Mouse (Mus musculus) frontal cortex, adult (tissue): ENCODE results near the gene Ttc28.

Source experiments
- ATAC-seq: cut with Nextera tagmentation; 2 replicates; pipeline ENCODE4 v1.9.2; 2017; ENCODE audit warnings: mild to moderate bottlenecking, moderate library complexity, mixed read lengths; ENCODE audit not compliant: low TSS enrichment

Gene Ttc28

DNA sequence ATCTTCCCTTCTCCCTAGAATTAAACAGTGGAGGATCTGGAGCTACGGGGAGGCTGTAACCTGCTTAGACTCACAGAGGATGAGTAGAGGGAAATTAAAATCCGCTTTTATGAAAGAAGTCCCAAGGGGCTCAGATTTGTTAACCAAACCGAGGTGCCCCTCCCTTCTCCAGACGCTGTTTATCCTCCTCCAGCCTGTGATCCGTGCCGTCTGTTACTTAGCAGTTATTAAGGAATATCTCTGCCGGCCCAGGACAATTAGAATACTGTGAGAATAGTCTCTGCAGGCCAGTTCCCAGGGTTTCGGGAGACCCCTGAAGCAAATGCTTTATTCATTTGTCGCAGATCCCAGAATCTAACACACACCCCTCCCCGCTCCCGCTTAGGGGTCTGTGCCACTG is 283.8 kb downstream of the Ttc28 start:
- ATAC-seq, result no peak

DNA sequence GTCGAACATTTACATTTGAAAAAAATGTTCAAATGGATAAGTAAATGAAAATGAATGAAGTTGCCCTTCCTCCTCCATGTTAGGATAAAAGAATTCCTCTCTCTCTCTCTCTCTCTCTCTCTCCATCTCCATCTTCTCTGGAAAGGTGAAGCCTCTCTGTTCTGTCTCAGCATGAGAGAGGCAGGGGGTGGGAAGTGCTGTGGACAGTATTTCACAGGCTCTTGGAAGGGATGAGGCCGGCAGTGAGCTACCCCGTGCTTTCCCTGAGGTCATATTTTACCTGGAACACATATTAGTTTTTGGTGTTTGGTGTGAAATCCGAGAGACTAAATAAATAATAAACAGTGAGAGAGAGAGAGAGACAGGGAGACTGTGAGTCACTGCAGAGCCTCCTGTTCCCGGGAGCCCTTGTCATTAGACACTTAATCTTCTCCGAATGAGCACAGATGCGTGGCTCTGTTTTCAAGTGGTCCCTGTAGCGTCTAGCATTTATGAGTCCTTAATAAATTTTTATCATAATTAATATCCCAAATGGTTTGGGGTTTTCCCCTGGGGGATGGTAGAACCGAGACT is 284.8 kb downstream of the Ttc28 start:
- ATAC-seq, result no peak

DNA sequence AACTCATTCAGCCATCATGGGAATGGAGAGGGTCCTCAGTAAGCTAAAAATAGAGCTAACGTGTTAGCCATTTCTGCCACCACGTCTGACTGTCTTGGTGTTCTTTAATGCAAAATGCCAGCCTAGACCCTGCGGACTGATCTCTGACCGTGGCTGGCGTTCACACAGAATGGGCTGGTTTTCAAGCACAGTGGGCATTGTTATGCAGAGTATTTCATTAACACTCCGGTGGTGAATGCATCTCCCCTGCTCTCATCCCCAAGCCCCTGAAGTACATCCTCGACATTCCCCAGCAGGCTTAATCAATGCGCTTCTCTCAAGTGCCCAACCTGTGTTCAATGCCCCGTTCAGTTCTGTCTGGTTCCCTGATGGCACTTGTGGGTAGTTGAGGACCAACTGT is 290.8 kb downstream of the Ttc28 start:
- ATAC-seq, result no peak

DNA sequence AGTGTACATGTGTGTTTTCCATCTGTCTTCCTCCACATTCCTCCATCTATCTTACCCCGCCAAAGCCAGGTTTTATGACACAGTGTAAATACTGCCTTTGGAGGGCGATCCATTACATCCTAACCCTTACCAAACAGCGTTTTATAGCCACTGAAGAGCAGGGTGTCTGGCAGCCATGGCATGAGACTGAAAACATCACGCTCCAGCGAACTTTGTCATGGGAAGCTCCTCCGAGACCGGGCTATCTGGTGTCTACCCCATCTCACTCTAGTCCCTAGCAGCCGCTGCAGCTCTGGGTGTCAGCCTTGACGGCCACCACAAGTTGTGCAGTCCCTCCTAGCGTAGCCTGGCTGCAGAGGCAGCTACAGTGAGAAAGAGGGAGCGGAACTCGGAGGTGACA is 295.8 kb downstream of the Ttc28 start:
- ATAC-seq, result no peak

DNA sequence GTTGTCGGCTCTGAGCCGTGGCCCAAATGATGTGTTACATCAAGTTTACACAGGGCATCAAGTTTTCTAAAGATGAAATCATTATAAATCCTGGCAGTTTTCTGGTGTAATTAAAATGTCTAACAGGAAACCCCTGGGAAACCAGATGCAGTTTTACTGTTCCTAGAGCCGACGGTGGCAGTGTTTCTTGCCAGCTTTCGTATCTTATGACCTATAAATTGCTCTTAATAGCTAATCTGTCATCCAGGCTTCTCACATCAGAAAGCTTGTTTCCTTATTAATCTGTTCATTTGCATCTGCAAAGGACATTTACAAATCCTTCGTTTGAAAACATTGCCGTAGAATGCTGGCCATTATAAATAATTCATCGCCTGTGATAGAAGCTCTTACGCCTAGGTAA is 296.2 kb downstream of the Ttc28 start:
- ATAC-seq, result no peak

DNA sequence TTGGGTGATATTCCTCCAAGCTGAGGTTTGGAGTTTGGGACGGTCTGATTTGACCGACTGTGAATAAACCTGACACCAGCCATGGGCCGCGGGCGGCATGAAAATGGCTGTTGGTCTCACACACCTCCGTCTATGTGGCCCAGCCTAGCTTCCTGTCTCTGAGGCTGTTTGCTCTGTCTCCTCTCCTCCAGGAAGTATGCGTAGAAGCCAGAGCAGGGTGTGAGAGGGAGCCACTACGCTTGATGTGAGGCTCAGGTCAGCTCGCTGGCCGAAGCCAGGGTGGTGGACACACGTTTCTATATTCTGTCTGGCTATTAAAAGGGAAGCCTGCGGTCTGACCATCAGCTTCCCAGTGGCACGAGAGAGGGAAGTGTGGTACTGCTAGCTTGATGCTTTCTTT is 296.8 kb downstream of the Ttc28 start:
- no peak for ATAC-seq

DNA sequence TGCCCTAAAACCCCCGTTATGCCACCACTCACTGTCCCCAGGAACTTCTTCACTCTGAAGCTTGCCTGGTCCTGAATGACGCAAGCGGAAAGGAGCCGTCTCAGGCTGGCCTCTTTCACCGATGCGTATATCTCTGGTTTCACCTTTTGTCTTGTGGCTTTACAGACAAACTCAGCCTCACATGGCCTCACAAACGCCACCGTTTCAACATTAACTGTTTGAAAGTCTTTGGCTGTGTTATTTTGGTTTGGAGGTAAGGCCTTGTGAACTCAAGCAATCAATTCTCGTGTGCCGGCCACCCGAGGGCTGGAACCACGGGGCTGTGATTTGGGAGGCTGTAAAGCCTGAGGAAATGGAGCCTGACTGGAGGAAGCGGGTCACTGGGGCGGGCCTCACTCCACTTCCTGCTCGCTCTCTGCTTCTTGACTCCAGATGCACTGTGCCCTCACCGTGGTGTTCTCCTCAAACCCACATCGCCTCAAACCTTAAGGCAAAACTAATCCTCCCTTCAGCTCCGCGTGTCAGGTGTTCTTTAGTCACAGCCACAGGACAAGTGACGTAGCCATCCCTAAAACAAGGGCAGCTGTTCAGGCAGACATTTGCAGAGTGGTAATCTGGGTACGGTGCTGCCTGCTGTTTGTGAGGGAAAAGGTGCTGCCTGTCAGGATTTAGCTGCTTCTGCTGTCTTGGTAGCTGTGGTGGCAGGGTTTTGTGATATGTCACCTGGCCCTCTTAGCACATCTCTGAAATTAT is 298.9 kb downstream of the Ttc28 start:
- ATAC-seq, result 0 out of 2 replicates have a peak, but pooled peaks have one; percentile 44

DNA sequence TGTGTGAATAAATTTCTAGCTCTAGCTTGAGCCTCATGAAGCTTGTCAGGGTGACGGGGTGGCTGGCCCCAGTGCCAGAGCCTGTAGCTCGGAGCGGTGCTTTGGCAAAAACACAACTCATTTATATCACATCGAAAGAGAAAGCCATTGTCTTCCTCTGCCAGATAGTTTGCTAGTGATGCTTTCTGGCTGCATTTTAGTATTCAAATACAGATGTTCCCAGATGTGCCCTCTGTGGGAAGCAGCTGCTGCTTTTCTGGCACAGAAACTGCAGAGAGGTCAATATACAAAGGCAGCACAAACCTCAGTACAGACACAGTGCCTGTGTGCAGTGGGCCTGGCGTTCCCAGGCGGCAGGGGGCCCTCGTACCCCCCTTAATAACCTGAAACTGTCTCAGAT is 300.0 kb downstream of the Ttc28 start:
- no peak for ATAC-seq

DNA sequence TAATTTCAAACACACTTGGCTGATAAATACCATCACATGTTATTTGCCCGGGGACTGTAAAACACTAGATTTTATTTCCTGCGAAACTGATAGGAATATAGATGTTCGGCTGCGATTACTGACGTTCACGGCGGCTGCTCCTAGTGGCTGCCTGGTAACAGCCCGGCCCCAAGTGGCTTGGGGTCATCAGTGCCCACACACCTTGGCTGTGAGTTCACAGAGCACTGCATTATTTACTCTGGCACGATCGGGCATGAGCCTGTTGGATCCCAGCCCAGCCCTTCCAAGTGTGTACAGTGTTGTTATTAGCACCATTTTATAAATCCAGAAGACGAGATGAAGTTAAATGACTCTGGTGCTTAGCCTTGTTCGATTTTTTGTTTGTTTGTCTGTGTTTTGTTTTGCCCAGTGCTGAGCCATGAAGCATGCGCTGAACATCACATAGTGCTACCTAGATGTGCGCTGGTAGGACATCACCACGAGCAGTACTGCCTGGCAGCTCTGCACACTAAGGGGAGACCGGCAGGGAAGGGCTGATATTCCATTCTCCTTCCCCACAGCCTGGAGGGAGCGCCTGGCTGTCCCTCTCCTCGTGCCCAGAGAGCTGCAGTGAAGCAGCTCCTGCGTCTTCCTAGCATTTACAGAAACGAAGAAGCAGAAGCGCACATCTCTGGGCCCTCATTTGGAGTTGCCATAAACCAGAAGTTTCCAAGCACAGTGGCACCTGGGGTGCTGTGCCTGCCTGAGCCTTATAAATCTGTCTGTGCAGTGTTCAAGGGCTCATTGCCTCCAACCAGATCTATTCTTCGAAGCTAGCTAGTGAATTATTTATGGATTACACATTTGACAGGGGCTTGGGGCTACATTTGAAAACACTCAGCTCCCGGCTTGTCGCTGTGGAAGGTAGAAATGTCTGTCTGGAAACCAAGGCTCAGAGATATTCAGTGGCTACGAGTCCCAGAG is 300.8 kb downstream of the Ttc28 start:
- ATAC-seq, result no peak

DNA sequence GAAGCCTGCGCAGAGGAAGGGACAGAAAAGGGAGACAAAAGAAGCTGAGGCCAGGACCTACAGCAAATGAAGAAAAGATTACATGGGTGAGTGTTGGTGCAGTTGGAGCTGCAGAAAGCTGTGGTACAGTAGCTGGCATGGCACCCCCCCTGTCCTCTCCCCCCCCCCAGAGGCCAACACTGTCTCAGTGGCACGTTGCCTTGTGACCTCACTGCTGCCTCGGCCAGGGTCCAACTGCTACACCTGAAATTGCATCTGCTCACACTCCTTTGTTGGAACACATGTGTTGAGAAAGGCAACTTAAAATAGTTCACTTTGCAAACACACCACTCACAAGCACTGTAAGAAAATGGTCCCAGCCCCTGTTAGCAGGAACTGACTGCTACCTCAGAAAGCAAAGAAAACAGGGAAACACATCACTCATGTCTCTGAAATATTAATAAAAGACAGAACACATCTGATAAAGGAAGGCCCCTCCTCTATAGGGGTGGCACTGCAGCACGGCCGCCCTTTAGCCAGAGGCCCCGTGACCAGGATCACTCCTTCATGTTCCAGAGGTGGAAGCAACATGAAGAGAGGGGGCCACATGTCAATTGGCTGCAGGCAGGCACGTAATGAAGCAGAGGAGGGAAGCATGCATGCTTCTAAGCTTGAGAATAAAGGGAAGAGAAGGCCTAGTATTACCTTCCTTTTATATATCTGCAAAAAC is 301.8 kb downstream of the Ttc28 start:
- no peak for ATAC-seq

DNA sequence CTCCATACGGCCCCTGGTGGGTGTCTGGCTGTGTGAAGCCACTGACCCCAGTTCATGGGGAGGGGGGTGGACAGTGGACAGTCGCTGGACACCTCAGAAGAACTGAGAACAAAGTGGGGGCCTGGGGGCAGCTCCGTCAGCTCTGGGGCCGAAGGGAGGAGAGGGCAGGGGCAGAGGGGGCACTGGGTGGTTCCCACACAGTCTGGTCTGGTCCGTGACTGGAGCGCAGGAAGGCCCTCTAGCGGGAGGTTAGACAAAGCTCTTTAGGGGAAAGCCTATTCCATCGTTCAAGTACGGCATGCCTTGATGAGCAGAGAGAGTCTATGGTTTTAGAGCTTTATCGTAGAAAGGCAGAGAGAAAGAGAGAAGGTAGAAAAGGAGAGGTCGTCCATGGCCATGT is 307.0 kb downstream of the Ttc28 start:
- ATAC-seq, result no peak

DNA sequence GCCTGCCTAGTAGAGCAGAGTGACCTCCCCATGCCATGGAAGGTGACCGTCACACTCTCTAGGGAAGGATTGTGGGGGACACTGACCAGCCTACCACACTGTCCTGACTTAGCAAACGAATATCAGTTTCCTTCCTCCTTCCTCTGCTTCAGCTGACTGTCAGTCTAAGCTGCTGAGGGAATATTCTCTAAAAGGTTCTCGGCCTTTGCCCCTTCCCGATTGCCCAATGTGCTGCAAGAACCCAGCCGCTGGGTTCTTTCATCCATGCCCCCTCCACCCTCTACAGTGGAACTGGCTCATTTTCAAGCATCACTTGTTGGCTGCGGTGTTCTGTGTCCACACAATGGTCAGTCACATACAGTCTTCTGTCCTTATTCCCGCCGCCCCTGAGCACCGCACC is 312.4 kb downstream of the Ttc28 start:
- no peak for ATAC-seq

DNA sequence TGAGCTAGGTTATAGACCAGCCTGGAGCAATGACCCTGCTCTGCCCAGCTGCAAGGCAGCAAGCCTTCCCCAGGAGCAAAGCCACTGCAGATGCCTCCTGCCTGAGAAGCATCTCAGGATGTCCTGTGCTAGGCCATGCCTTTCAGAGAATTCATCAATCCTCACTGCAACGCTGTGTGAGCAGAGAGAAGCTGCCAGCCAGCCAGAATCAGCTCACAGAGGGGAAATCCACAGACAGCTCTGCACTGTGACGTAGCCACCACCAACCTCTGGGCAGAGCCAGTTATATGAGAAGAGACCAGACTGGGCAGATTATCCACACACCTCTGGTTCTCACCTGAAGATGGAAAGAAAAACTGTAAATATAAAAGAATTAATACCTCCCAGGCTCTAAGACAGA is 315.2 kb downstream of the Ttc28 start:
- no peak for ATAC-seq

DNA sequence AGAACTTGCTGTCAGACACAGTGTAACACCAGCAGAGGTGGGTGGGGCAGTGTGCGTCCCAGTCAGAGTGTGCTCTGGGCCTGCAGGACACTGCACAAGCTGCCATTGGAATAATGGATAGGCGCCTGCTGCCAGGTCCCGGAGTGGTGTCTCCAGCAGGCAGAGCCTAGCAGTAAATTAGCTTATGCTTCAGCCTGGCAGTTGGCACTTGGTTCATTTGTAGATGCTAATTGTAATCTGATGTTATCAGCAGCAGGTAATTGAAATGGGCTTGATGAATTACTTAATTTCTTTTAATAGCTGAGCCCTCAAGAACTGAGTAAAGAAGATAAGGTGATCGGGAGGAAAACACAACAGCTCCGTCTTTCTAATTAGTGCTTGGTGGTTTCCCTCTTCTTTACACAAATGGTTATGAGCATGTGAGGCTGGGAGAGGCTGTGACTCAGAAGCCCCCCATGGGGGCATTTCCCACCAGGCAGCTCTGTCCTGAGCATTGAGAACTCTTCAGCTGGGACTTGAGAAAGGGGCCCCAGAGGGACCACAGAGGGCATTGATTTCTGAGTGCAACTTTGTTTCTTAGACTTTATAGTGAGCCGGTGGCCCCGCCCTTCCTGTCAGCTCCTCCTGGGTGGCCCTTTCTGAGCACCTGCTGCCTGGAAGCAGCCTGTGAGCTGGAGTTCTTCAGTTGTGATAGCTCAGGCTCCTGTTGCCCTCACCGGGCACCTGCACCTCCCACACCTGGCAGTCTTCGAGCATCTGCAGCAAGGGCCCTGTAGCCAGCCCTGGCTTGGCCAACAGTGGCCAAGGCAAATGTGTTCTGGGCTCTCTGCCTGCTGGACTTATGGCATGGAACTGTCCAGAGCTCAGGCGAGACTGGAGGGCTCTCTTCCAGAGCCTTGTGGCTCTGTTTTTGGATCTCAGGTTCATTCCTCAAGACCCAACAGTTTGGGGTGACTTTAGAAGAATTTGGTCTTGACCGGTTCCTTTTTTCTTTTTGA is 316.2 kb downstream of the Ttc28 start:
- ATAC-seq, result no peak

DNA sequence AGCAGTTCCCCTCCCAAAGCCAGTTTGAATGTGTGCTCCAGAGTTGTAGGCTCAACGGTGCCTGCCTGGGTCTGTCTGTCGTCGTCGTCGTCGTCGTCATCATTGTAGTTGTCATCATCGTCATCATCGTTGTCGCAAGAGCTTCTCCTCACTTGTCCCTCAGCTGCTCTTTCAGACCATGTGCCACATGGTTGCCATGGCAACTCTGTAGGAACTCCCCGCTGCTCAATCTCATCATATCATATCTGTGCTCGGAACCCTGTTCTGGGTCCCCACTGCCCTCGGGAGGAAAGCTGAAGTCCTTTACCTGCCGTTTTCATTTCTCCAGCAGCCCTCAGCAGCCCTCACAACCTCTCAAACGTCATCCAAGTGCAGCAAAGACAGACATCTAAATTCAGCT is 318.1 kb downstream of the Ttc28 start:
- ATAC-seq, result no peak

DNA sequence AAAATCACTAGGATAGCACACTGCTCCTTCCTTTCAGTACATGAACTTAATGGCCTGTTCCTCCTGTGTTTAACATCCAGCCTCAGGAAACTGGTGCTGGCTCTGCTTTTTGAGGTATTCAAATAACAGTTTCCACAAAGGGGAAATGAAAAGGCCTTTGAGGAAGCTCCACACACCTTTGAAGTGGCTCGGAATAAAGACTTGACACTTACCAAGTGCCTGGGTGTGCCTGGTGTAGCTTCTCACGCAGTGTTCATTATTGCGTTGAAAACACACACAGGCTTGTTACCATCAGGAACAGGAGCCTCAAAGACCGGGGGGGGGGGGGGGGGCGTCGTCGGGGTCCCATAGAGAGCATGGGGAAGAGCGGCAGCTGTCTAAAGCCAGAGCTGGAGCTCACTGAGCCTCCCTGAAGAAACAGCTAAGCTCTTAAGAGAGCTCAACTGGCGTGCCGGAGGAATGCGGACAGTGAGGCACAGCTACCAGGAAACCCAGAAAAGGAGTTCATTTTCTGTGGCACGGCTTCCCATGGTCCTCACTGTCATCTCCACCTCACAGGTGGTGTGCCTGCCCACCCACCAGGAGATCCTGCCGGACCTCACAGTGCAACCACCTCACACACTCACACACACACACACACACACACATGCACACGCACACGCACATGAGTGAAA is 320.7 kb downstream of the Ttc28 start:
- peak; percentile 10; the same call in 1 of the 2 replicates for ATAC-seq

DNA sequence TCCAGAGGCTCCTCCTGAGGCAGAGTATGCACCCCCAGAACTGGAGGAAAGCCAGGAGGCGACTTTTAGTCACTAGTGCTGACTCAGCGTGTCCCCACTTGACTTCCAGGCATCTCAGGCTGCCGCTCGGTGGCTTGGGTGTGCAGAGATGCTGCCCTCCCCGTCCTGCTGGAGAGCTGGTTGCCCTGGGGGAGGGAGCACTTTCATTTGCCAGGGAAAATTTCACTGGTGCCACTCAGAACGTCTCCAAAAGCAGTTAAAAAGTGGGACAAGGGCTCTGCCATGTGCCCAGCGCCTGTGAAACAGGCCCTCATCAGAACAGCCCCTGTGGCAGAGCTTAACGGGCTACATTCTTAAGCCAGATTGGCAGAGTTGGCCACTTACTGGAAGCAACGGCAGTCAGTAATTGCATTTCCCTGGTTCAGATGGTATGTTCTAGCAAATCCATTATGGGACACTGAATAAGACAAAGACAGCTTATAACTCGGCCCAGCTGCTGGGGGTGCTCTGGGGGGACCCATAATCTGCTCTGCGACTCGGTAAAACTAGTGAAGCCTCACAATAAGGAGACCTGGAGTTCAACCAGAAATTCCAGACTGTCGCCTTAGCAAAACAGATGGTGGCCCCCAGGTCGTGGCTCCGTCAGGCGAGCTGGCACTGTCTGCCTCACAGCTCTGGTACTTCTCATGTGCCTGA is 321.5 kb downstream of the Ttc28 start:
- peak; percentile 64 for ATAC-seq

DNA sequence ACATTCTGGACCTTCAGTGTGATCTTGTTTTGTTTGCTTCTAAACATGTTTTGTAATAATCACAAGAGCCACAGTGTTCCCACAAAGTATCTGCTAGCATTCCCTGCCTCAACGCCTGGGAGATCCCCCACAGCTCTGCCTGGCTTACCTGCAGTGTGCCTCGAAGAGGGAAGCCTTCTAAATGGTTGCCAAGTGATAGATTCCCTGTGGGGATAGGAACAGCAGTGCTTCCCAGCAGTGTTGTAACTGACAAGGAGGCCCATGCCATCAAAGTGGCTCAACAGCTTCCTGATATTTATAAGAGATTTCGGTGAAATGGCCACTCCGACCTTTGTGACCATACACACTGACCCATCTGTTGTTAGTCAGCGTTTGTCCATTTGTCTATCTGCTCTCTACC is 324.6 kb downstream of the Ttc28 start:
- ATAC-seq, result no peak

DNA sequence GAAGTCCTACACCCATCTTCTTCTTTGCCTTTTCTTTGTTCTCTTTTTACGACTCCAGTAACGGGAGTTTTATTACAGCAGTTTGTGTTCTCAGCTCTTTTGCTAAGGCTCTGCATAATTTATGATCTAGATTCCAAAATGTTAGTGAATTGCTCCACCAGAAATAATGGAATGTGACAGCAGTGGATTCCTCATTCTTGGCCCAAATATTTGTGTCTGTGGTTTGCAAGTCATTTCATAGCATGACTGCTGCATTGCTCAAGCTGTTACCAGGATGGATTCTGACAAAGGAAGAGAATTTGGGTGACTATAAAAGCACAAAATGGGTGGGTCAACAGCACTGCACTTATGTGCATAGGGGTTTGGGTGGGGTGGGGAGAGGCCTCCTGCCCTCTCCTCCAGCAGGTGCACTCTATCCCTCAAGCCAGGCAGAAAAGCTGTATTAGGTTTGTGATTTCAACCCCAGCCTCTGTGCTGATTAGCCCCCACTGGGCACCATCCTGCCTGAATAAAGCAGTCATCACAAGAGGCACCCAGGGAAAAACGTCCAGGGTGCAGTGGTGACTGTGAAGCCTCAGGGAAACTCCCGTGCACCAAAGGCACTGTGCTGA is 325.5 kb downstream of the Ttc28 start:
- ATAC-seq, result no peak
